Mouse (Mus musculus) heart, embryonic 10.5 days (tissue): ENCODE measurements around the gene Cib1. TPM values are rescaled to one million over a fixed set of nuclear protein-coding genes. Genes with fewer than 3 reads are reported as not detected.

Experiments
- polyA plus RNA-seq: library from polyadenylated mRNA; unstranded; fragments of >200 nt; fragmentation: Nextera tagmentation; extraction: Ambion mirVana; gene quantifications from 2 replicates; pipeline ENCODE4 v1.2.1, GENCODE M21; 2016

Gene Cib1
- polyA plus RNA-seq, 1 experiment from 2014 or later = 74.9 TPM

Other genes with a start within 250 kb of the Cib1 start
- gene Zfp710, start 208.0 kb downstream of the Cib1 start, polyA plus RNA-seq = 14.8 and 20.8 TPM in 2 replicates
- 830 and 1,266 TPM in 2 replicates for gene Idh2, start 117.4 kb downstream of the Cib1 start, polyA plus RNA-seq
- 7.8 and 8.9 TPM in 2 replicates for gene Sema4b, start 46.0 kb downstream of the Cib1 start, polyA plus RNA-seq
- gene Gdpgp1, start 52 bp upstream of the Cib1 start, polyA plus RNA-seq = 5.2 and 5.8 TPM in 2 replicates
- 0.54 and 0.84 TPM in 2 replicates for gene Ttll13, start 13.6 kb upstream of the Cib1 start, polyA plus RNA-seq
- gene Ngrn, start 28.4 kb upstream of the Cib1 start, polyA plus RNA-seq = 45.7 and 47.2 TPM in 2 replicates
- gene Vps33b, start 36.8 kb upstream of the Cib1 start, polyA plus RNA-seq = 14.5 and 15.3 TPM in 2 replicates
- 153 and 163 TPM in 2 replicates for gene Prc1, start 61.6 kb upstream of the Cib1 start, polyA plus RNA-seq
- gene Rccd1, start 91.6 kb upstream of the Cib1 start, polyA plus RNA-seq = 9.8 and 10.3 TPM in 2 replicates
- gene Unc45a, start 108.2 kb upstream of the Cib1 start, polyA plus RNA-seq = 24.3 and 34.2 TPM in 2 replicates
- 18.3 and 18.4 TPM in 2 replicates for gene Hddc3, start 110.3 kb upstream of the Cib1 start, polyA plus RNA-seq
- gene Man2a2, start 138.6 kb upstream of the Cib1 start, polyA plus RNA-seq = 20.0 and 20.9 TPM in 2 replicates
- 9.7 and 11.7 TPM in 2 replicates for gene Fes, start 155.1 kb upstream of the Cib1 start, polyA plus RNA-seq
- 18.1 and 20.7 TPM in 2 replicates for gene Furin, start 172.6 kb upstream of the Cib1 start, polyA plus RNA-seq